Mouse (Mus musculus) urinary bladder, postnatal 14 days (tissue): ENCODE results near the gene Aig1.

Source experiments
- DNase-seq: peaks from one replicate; pipeline ENCODE4 v3.0.0; 2021; ENCODE audit warnings: low spot score

Aig1 gene

DNA sequence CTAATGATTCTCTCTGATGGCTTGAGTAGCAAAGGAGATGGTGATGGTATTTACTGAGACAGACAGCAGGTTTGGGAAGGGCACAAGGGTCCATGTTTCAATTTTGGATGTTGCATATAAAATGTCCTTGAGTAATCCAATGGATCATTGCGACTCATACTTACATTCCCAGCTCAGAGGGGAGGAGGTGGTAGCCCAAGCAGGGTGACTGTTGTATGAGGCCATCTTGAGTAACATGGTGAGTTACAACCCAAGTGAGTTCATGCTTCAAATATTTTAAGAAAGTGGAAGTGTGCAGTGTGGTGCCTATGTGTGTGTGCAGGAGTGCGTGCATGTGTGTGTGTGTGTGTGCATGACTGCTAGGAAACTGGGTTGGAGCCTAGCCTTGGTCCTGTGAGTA lies 93.4 kb downstream of the Aig1 start:
- DNase-seq, result no peak

DNA sequence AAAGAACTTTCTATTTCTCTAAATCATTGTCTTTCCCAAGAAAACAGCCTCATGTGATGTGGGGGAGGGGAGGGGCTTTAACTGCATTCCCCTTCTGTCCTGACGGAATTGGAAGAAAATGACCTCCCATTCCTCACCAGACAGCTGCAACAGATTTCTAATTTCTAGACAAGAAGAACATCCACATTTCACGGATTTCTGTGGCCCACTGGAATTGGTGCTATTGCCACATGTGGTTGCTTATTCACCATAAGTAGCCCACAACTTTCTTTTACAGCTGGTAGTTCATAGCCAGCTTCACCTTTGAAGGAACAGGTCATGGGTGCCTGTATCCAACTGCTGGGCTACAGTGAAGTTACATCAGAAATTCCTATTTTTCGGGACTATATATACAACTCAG lies 93.9 kb downstream of the Aig1 start:
- DNase-seq, result no peak

DNA sequence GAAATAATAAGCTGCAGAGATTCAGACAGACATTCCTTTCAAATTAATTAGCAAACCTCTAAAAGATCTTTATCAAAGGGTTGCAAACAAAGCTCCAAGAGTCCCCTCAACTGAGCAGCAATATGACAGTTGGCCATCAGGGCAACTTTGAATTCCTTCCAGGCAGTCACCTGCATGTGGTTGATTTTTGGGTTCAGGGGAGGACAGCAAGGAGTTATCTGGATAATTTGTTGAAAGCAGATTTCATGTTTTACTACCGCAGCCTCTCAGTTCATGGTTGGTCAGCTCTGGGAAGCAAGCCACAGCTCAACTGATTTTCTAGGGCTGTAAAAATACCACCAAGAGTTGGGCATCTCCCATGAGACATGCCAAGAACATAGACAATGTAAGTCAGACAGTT lies 98.1 kb downstream of the Aig1 start:
- DNase-seq, result no peak

DNA sequence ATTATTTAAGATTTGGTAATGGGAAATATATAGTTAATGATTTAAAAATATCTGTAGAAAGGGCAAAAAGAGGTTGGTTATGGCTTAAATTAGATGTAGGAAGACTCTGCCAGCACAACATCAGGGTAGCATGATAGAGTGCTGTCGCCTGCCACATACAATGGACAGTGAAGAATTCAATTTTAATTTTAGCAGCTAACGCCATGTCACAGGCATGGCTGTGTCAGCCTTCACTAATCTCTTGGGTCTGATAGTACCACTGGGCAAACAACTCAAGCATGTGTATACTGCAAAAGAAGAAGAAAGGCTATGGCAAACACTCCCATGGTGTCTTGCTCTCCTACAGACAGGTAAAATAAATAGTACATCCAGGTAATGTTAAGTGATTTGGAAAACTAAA lies 99.0 kb downstream of the Aig1 start:
- DNase-seq, result no peak

DNA sequence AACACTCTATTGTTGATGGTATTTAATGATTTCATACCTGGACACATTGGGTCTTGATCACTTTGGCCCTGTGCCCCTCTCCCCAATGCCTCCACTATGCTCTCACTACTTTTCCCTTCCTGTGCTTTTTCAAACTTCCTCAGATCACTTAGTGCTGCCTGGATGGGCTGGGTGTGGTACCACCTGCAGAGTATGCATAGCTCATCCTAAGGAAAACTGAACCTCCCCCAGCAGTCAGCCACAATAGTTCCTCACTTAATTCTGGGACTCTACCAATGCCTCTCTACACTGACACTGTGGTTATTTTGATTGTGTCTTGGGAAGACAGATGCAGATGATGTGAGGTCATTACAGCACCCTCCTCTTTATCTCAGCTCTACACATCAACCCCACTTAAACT lies 99.9 kb downstream of the Aig1 start:
- DNase-seq, result no peak

DNA sequence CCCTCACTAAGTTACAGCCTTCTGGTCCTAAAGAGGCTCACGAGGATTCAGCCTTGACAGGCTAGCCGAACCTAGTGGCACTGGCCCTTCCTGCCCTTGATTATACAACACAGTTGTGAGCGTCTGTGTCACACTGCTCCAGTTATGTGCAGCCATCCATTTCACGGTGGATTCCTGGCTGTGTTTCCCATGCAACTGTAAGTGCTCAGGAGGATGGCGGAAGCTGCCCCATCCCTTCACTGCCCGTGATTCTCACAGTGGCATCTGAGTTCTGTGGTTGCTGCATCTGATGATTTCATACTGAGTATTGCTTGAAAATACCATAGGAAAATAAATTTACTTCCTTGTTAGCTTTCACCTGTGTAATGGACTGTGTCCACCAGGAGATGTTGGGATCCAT lies 101.7 kb downstream of the Aig1 start:
- no peak for DNase-seq

DNA sequence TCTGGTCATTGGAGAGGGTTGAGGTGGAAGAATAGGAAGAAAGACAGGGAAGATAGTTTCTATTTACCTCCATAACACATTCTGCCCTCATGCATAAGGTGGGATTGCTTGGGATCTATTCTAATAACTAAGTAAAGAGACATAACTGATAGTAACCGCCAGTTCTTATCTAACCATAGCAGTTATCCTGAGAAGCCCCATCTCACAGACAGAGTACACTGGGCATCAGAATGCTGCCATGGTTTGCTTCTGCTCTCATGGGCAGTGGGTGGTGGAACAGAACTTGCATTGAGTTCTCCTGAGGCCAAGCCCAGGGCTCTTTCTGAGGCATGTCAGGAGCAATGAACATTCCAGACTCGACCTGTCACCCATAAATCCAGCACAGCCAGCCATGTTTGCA lies 105.6 kb downstream of the Aig1 start:
- DNase-seq, result no peak

DNA sequence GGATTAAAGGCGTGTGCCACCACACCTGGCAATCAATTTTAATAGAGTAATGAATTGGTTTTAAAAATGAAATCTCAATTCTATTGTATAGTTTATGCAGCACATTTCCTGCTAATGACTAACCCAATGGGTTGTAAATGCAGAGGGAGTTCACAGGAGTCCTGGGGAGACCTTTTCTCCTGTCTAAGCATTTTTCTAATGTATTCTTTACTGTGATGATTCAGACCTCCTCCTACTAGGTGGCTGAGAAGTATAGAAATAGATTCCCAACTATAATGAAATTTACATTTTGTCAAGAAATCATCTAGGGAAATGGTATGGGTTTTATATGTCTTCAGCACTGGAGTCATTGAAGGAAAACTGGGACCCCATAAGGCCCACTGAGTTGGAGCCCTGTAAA lies 114.1 kb downstream of the Aig1 start:
- DNase-seq, result no peak

DNA sequence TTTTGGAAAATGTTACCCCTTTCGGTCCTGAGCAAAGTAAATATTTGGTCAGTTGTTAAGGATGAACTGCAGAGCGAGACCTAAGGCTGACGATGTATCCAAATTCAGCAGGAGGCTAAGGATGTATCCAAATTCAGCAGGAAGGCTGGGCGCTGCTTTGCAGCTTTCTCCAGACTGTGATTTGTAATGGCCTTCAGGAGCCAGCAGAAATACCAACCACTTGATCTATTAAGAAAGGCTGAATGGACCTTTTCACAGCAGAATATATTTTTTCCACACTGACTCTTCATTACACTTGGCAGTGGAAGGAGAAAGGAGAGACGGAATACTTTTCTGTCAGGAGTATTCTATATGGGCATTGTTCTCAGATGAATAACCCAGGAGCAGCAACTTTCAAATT lies 115.0 kb downstream of the Aig1 start:
- no peak for DNase-seq

DNA sequence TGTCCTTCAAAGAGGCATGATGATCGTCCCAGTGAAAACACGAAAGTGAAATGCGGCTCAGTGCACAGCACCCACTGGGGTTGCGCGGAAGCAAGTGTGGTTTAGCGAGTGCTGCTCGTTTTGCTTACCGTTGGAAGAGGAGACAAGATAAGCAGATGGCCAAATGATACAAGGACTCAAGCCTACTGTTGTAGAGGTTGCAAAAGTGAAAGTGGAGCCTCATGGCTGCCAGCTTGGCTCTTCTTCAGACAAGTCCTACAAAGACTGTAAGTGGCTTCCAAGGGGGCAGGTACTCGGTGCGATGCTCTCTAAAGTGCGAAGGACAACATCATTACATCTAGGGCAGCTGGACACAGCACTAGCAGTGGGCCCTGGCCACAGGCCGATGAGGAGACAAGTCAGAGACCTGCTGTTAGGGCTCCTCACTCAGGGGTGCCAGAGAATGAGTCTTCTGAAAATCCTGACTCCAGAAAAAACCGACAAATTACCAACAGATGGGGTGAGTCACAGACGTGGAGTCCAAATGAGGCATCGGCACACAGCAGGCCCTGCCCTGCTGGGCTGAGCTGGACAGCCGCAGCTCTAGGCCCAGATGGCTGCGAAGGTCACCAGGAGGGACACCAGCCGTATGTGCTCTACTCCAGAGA lies 129.2 kb downstream of the Aig1 start:
- DNase-seq, result no peak

DNA sequence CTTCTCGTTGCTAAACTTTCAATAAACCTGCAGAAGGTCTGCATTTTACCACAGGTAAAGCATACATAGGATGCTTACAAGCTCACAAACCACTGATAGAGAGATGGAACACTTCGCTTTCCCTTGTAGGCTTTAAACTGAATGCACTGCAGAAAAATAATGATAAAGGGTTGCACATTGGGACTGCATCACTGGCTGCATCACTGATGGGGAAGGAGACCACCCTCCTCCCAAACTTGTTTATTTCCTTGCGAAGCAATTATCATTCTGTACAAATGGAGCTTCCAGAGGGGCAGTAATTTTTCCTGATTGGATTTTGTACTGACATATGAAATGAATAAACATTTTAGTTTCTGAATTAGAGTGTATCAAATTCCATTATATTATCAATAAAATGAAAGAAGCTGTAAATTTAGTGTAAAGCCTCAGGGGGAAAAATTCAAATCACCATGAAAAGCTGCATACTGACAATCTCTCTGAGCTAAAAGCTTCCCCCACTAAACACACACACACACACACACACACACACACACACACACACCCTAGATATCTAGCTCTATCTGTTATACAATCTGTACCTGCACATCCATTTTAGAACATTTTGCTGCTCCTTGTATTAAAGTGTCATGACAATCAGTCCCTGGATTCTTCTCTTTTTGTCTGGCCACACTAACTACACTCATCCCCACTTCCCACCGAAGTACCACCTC lies 138.6 kb downstream of the Aig1 start:
- DNase-seq, result no peak

DNA sequence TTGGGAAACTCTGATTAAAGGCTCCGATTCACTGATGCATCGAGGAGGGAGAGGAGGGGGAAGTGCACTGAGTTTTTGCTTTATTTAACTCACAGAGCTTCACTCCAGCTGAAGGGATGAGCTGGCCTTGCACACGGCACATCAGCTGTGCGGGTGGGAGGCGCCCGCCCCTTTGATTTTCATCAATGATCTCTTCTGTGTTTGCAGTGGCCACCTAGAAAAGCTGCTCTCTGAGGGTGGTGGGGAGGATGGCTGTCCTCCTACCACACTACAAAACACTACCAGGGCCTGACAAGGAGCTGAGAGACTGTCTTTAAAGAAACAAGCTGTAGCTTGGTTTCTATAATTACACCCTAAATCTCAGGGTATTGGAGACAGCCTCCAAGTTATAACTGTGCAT lies 141.1 kb downstream of the Aig1 start:
- DNase-seq, result no peak

DNA sequence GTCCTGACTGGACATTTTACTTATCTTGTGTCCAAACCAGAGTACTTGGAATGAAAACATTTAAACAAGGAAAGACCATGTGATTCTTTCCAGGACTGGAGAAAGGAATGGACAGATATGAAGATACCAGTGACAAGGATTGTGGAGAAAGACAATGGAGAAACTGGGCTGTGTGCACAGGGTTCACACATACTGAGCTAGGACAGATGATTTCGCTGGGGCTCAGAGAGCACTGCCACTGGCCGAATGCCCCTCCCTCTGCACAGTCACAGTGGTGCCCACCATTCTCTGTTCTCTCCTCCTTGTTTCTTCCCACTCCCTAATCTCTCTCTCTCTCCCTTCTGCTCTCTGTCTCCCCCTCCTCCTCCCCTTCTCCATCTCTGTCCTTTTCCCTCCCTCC lies 142.6 kb downstream of the Aig1 start:
- no peak for DNase-seq

DNA sequence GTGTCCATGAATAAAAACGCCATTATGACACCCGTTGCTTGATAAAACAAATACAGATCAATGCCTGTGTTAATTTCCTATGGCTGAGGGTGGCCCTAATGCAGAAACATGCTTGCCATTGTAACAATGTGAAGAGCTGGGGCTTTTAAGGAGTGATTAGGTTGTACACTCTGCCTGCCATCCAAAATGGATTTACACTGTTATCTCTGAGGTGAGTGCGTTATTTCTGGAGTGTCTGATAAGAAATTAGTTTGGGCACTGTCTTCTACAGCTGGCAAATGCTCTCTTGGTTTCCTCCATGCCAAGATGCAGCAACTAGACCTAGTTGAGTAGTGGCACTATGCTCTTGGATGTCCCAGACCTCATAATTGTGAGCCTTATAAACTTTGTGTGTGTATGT lies 143.5 kb downstream of the Aig1 start:
- no peak for DNase-seq

DNA sequence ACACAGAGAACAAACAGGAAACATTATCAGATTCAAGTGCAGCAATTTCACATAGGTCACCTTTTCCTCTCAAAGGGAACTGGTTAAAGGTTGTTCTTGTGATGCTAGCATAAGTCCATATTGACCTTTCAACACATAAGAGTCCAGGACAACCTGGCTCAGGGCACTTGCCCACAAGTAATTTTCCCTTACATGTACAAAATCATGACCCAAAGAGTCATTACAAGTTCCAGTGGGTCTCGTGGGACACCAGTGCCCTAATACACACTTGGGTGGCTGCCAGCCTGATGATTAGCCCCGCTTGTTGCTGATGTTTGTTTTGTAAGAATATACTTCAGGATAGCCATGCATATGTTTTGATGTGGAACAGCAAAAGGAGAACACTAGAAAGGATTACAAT lies 152.6 kb downstream of the Aig1 start:
- DNase-seq, result no peak

DNA sequence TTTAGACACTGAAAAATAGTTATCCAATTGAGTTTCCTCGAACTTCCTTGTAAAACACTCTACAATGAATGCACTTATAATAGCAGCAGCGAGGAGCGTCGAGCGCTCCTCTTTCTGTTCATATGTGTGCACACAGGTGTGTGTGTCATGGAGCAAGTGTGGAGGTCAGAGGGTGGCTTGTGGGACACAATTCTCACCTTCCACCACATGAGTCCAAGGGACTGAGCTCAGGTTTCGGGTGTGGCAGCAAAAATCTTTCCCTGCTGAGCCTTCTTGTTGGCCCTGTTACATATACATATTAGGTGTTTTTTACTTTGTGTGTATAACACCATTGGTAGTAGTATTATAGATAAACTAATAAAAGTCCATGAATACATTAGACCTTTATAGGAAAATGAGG lies 153.2 kb downstream of the Aig1 start:
- DNase-seq, result no peak

DNA sequence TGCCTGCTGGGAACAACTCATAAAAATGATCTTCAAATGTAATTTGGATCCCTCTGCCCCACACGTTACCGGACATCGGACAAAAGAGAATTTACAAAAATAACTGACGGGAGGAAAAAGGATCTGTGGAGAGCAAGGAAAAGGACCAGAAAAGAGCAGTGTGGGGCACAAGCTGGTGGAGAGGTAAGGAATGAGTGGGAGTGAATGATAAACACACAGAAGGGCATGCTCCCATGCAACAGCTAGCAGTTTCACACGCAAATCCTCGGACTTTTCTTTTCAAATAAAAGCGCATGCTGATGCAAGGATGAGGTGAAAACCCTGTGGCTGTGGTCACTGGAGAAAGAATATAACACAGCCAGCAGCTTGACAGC lies 153.9 kb downstream of the Aig1 start:
- DNase-seq, result no peak

DNA sequence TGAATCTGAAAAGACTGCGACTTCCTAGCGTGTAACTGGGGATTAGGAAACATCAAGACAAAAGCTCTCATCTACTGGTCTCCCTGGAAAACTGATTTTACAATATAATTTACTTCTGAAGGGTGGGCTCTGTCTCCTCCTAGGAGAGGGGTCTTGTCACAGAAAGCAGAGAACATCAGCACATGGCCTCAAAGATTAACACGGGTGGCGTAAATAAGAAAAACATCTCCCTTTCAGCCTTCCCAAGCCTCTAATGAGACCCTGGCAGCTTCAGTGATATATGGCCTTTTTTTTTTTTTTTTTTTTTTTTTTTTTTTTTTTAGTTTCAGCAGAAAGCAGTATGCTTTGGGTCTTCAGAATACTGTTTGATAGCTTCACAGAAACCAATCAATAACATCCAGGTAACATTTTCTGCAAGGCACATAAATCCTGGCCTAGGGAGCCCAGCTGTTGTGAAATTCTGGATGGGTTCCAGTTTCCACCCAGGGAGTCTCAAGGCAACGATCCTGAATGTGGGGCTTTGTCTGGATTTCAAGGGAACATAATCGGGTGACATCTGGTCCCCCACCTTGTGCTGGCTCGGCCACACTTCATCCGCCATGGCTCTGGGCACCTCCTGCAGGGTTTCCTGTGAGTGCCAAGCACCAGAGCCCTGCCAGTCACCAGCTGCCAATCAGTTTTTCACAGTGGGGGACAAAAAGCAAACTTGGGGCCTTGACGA lies 154.4 kb downstream of the Aig1 start:
- DNase-seq, result no peak

DNA sequence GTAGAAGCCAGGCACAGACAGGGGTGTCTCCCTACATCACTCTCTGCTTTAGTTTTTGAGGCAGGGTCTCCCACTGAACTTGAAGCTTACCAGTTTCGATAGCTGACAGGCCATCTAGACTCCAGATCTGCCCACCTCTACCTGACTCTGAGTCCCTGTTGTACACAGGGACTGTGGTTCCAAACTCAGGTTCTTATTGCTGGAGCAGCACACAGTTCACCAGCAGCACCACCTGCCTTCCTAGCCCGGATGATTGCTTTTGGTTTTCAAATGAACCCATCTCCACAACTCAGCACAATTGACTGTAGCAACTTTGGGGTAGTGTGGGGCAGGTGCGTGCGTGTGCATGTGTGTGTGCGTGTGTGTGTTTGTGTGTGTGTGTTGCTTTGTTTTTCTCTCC lies 155.1 kb downstream of the Aig1 start:
- DNase-seq, result no peak

DNA sequence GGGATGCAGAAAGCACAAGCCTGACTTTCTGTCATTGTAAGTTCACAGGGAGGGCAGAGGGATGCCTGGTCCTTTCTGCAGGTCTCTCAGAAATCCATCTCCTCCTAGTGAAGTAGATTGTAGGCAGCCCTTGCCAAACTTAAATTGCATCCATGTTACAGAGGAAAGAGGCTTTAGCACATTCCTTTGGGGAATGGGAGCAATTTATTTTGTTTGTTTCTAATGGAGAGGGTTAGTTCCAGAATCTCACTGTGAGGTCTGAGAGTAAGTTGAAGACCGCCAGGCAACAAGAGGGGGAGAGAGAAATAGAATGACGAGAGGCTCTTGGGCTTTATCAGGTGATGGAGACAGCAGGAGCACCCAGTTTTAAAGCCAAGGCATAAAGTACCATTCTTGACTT lies 155.7 kb downstream of the Aig1 start:
- DNase-seq, result no peak

DNA sequence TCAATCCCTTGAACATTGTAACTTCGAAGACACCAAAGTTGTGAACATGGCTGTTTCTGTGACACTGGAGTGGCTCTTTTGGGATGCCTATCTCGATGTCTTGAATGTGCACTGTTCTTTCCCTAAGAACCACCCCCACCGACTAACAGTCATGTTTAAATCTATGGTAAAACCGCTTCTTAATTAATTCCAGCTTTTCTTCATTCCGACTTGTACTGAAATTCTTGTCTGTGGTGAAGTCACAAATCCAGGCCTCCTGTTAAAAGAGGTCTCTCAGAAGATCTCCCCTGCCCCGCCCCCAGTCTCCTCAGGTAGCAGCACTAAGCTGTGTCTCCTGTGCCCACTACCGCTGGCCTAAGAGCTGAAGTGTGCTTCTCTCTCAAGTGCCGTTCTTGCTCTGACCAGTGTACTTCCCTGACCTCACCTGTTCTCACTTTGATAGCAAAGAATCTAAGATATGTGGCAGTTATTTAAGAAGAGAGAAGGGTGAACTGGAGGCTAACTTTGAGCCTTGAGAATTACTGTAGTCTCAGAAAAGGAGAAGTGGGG lies 157.4 kb downstream of the Aig1 start:
- no peak for DNase-seq

DNA sequence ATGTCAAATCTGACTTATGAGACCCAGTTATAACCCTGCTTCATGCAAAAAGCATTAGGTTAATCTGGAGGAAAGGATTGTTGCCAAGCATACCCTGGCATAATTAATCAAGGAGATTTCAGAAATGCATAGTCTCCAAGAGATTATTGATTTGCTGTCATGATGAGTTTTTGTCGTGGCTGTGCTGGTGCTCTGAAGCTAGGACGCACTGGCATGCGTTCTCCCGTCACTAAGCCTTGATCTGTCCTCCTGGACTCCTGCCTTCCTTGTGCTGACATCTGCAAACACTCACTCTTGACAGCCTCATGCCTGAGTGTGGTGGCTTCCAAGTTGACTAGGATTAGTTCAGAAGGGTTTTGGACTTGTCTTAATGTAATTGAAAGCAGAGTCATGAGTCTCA lies 163.0 kb downstream of the Aig1 start:
- DNase-seq, result no peak

DNA sequence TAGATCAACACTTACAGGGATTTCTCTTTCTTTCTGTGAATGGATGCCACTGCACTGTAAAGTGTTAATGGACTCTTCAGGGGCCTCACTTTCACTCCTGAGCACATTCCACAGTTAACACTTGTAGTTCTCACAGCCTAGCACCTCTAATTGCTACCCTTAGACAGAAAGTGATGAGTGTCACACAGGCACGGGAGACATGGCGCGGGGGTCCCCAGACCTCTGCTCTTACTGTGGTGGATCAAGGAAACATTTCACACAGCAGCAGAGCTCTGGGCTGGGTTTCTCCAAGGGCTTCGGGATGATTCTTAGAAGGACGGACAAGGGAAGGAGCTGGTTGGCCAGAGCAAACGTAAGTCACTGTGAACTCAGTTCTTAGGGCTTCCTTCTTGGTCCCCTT lies 166.1 kb downstream of the Aig1 start:
- no peak for DNase-seq
